Mouse (Mus musculus) intestine, embryonic 14.5 days (tissue): Measurements from ENCODE around the gene Haghl. TPM values are rescaled to one million over a fixed set of nuclear protein-coding genes. Genes with fewer than 3 reads are reported as not detected.

Source experiments
- ATAC-seq: fragments of 200-750 bp; cut with Nextera tagmentation; replicated peaks from 2 replicates; pipeline ENCODE4 v1.8.0; 2017; ENCODE audit warnings: low read depth, moderate number of reproducible peaks, moderate TSS enrichment, moderate library complexity; ENCODE audit not compliant: low FRiP score, low TSS enrichment
- DNase-seq: peaks from one replicate; pipeline ENCODE4 v3.0.0-alpha.2; 2018; ENCODE audit warnings: low spot score
- H3K27ac ChIP-seq: fragments of 300-500 bp; sonication (generic); 2 replicates; pipeline ENCODE4 v1.5.1; 2014; ENCODE audit warnings: low read depth, mild to moderate bottlenecking, control low read depth
- H3K27me3 ChIP-seq: fragments of 300-500 bp; sonication (generic); replicated peaks from 2 replicates; pipeline ENCODE4 v1.6.1; 2014; ENCODE audit warnings: low read length, control low read depth; ENCODE audit not compliant: control insufficient read depth, insufficient read depth
- H3K36me3 ChIP-seq: fragments of 300-500 bp; sonication (generic); 2 replicates; pipeline ENCODE4 v1.6.1; 2014; ENCODE audit warnings: low read length, control low read depth; ENCODE audit not compliant: control insufficient read depth, insufficient read depth
- H3K4me1 ChIP-seq: fragments of 300-500 bp; sonication (generic); replicated peaks from 2 replicates; pipeline ENCODE4 v1.6.1; 2014; ENCODE audit warnings: low read length, control low read depth, mixed read lengths; ENCODE audit not compliant: control insufficient read depth, insufficient read depth
- H3K4me2 ChIP-seq: fragments of 300-500 bp; sonication (generic); 2 replicates; pipeline ENCODE4 v1.6.1; 2014; ENCODE audit warnings: low read length
- H3K4me3 ChIP-seq: fragments of 300-500 bp; sonication (generic); 2 replicates; pipeline ENCODE4 v1.5.1; 2014; ENCODE audit warnings: low read depth, low read length, control low read depth, mixed read lengths
- H3K9ac ChIP-seq: fragments of 300-500 bp; sonication (generic); 2 replicates; pipeline ENCODE4 v1.6.1; 2014; ENCODE audit warnings: mild to moderate bottlenecking, low read length
- H3K9me3 ChIP-seq: fragments of 300-500 bp; sonication (generic); 2 replicates; pipeline ENCODE4 v1.6.1; 2016; ENCODE audit warnings: low read length, control low read depth; ENCODE audit not compliant: control insufficient read depth
- whole genome bisulfite sequencing: fragments of 180-500 bp; shearing (Covaris S2); extraction: QIAGEN DNeasy Blood & Tissue Kit; methylation state at CpG from one replicate; pipeline ENCODE4 v1.1.7; 2014; 5-methylcytosine and 5-hydroxymethylcytosine counted together
- polyA plus RNA-seq: library from polyadenylated mRNA; unstranded; fragments of >200 nt; fragmentation: Nextera tagmentation; extraction: Ambion mirVana; gene quantifications from 2 replicates; pipeline ENCODE4 v1.2.1, GENCODE M21; 2014

Haghl gene
- polyA plus RNA-seq, 1 experiment from 2014 or later: 57.2 TPM

DNA sequence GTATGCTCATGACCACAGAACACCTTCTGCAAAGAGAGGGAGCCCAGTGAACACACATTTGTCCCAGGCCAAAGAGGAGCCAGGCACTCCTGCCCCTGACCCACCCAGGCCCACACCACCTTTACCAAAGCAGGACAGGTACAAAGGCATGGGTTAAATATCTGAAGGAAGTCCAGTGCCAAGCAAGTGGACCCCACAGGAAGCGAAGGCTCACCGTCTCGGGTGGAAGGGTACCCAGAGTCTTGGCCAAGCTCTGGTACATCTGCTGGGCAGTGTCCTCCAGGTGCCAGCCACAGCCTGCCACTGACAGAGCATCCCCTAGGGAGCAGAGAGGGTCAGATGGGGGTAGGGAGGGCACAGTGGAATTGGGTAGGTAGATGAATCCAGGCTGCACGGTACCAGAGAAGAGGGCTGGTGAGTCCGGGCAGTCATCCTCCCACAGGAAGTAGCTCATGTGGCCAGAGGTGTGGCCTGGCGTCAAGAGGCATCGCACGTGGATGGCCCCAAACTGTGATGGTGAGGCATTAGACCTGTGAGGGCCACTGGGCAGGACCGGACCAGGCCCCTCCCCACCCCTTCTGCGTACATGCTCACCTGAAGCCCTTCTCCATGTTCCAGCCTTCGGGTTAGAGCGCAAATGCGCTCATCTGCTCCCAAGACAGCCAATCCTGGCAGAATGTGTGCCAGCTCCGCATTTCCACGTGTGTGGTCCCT is 1.5 kb downstream of the Haghl start:
- Histone ChIP-seq H3K27me3 (no peaks in the 10 kb centered on the region), H3K9me3 (no peaks in the 10 kb centered on the region), H3K36me3 (peaks cover 53% of the 10 kb centered on the region), H3K4me1 (peaks cover 12% of the 10 kb centered on the region), H3K27ac (no peak overlapping the region), H3K4me3 (peak overlapping the region; percentile 94; the same call in 1 of the 2 replicates), H3K4me2 (peak overlapping the region; percentile 94), H3K9ac (no peak overlapping the region)
- 78% methylated on average over 15 of the region's 15 CpGs for WGBS
- no peak for ATAC-seq
- no peak for DNase-seq

DNA sequence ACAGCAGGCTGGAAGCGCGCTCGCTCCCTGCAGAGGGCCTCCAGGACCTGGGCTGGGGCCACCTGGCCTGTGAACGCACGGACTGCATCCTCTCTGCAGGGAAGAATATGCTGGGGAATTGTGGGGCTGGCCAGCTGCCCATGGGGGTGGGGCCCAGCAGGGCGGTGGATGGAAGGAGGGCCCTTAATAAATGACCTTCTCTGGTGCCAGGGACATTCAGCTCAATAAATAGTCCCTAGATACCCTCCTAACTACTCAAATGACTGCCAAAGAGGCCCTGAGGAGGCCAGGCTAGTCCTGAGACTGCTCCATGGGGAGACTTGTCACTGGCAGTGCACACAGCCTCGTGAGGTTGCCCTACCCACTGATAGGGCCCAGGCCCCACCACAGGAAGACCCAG is 2.4 kb downstream of the Haghl start:
- WGBS: 75% methylated on average over 7 of the region's 7 CpGs
- no peak overlapping the region for H3K4me2 ChIP-seq
- H3K4me1 ChIP-seq: peaks cover 12% of the 10 kb centered on the region
- H3K36me3 ChIP-seq: peaks cover 46% of the 10 kb centered on the region
- ATAC-seq: no peak
- H3K27ac ChIP-seq: no peak overlapping the region
- H3K9me3 ChIP-seq: no peaks in the 10 kb centered on the region
- no peak overlapping the region for H3K4me3 ChIP-seq
- H3K9ac ChIP-seq: no peak overlapping the region
- H3K27me3 ChIP-seq: no peaks in the 10 kb centered on the region
- DNase-seq: no peak

GRCm38 (mm10) chr17:25781339-25781738 is 4.1 kb downstream of the Haghl start:
- Histone ChIP-seq H3K4me2 (no peak overlapping the region), H3K36me3 (peaks cover 45% of the 10 kb centered on the region), H3K27me3 (no peaks in the 10 kb centered on the region), H3K9ac (no peak overlapping the region), H3K4me3 (no peak overlapping the region), H3K4me1 (peaks cover 12% of the 10 kb centered on the region), H3K27ac (no peak overlapping the region), H3K9me3 (no peaks in the 10 kb centered on the region)
- DNase-seq (no peak), ATAC-seq (no peak)
- WGBS: 67% methylated on average over 6 of the region's 6 CpGs

- no peak for DNase-seq
- Histone ChIP-seq H3K4me3 (no peak overlapping the region), H3K9me3 (no peaks in the 10 kb centered on the region), H3K36me3 (peaks cover 39% of the 10 kb centered on the region), H3K9ac (no peak overlapping the region), H3K27me3 (no peaks in the 10 kb centered on the region), H3K4me2 (no peak overlapping the region), H3K4me1 (peaks cover 9% of the 10 kb centered on the region), H3K27ac (no peak overlapping the region)
- 93% methylated on average over 5 of the region's 5 CpGs for WGBS
- ATAC-seq: no peak
Observed at GRCm38 (mm10) chr17:25777948-25778347, 7.5 kb downstream of the Haghl start.

DNA sequence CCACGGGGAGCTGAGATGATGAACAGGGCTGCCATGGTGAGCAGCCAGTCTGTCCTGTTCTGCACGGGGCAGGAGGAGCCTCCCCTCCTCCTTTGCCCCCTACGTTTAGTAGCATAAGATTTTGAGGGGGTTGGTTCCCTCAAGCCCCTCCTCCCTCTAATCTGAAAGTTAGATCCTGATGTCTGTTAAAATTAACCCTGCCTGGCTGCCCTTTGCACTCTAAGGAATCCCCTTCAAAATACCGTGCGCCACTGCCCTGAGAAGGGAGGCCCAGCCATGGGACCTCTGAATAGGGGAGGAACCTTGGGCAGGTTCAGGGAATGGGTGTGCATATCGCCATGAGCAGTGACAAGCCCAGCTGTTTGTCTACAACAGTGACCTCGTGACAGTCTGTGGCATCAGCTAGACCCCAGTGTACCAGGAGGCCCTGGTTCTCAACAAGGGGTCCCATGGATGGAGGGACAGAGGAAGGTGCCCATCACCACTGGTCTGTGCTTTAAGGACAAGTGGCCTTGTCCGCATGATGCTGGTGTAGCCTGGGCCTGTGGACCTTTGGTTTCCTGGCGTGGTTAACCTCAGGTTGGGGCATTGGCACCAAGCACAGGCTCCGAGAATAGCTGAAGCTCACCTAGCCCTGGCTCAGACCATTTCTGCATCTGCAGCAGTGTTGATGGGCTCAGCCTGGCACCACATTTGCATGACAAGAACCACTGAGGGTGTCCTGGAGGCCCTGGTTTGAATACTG is 10.0 kb downstream of the Haghl start:
- Histone ChIP-seq H3K4me2 (no peak overlapping the region), H3K27ac (no peak overlapping the region), H3K36me3 (peaks cover 16% of the 10 kb centered on the region), H3K4me3 (no peak overlapping the region), H3K9ac (no peak overlapping the region), H3K9me3 (no peaks in the 10 kb centered on the region), H3K27me3 (no peaks in the 10 kb centered on the region), H3K4me1 (peaks cover 9% of the 10 kb centered on the region)
- 78% methylated on average over 10 of the region's 10 CpGs for WGBS
- DNase-seq (no peak), ATAC-seq (no peak)

DNA sequence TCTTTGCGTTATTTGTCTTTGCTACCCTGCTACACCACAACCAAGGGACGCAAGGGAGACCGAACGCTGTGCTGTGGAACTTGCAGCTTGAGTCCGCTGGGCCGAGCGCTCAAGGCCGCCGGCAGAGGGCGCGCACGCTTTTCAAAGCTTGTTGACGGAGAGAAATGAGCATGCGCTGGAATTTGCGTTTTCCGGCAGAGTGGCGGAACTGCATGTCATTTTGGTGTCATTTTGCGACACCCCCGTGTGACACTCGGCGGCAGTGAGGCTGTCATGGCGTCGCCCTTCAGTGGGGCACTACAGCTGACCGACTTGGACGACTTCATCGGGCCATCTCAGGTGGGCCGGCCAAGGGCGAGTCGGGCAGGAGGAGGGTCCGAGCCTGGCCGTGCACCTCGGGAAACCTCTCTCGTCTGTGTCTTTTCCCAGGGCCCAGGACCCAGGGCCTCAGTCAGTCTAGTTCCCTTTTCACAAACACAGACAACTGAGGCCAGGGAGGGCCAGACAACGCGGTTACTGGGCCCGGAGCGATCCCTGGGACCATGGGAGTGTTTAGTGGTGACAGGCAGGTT is 11.8 kb downstream of the Haghl start, which contains the start of gene Narfl:
Gene Narfl (plus strand): TSS at position 228 of the 572 bp plus-strand sequence.
- peak; percentile 99 for DNase-seq
- H3K9me3 ChIP-seq: no peaks in the 10 kb centered on the region

GRCm38 (mm10) chr17:25769331-25769730 is 16.1 kb downstream of the Haghl start:
- no peak for ATAC-seq
- DNase-seq: no peak
- no peak overlapping the region for H3K9ac ChIP-seq
- H3K36me3 ChIP-seq: no peaks in the 10 kb centered on the region
- H3K4me3 ChIP-seq: no peak overlapping the region
- no peak overlapping the region for H3K27ac ChIP-seq
- peaks cover 2% of the 10 kb centered on the region for H3K4me1 ChIP-seq
- 58% methylated on average over 9 of the region's 9 CpGs for WGBS
- no peak overlapping the region for H3K4me2 ChIP-seq
- no peaks in the 10 kb centered on the region for H3K27me3 ChIP-seq
- no peaks in the 10 kb centered on the region for H3K9me3 ChIP-seq

More for the DNA sequence above, 11.8 kb downstream of the Haghl start, which contains the start of gene Narfl:
- Histone ChIP-seq H3K9ac (peak within 1 kb of the TSS; percentile 69), H3K27ac (no peak within 1 kb of the TSS), H3K4me3 (peak within 1 kb of the TSS; percentile 80), H3K36me3 (peaks cover 9% of the 10 kb centered on the region; the same call in 1 of the 2 replicates), H3K4me2 (peak within 1 kb of the TSS; percentile 57), H3K27me3 (no peaks in the 10 kb centered on the region), H3K4me1 (peaks cover 9% of the 10 kb centered on the region)
- WGBS: under 1% methylated on average over 37 of the region's 37 CpGs
- ATAC-seq: peak; percentile 89

- H3K9me3 ChIP-seq: no peaks in the 10 kb centered on the region
- H3K4me2 ChIP-seq: no peak overlapping the region
- no peak overlapping the region for H3K27ac ChIP-seq
- H3K4me3 ChIP-seq: no peak overlapping the region
- no peaks in the 10 kb centered on the region for H3K36me3 ChIP-seq
- DNase-seq (no peak), ATAC-seq (no peak)
- WGBS: 68% methylated on average over 5 of the region's 5 CpGs
- H3K4me1 ChIP-seq: no peaks in the 10 kb centered on the region
- H3K27me3 ChIP-seq: no peaks in the 10 kb centered on the region
- H3K9ac ChIP-seq: no peak overlapping the region
Observed at GRCm38 (mm10) chr17:25765886-25766285, 19.6 kb downstream of the Haghl start.
